Mouse (Mus musculus) liver, adult 2 months (tissue): ENCODE measurements around the gene Sgsm1.

ENCODE experiments used
- CTCF ChIP-seq: fragments of 200-500 bp; IDR thresholded peaks from 2 replicates; pipeline ENCODE4 v1.5.1; 2011; ENCODE audit warnings: low read depth, low read length, control low read depth
- POLR2A ChIP-seq: fragments of 200-500 bp; IDR thresholded peaks from 2 replicates; pipeline ENCODE4 v1.6.1; 2011; ENCODE audit warnings: low read length, control low read depth; ENCODE audit not compliant: insufficient read depth; ENCODE audit errors: extremely low read depth

DNA sequence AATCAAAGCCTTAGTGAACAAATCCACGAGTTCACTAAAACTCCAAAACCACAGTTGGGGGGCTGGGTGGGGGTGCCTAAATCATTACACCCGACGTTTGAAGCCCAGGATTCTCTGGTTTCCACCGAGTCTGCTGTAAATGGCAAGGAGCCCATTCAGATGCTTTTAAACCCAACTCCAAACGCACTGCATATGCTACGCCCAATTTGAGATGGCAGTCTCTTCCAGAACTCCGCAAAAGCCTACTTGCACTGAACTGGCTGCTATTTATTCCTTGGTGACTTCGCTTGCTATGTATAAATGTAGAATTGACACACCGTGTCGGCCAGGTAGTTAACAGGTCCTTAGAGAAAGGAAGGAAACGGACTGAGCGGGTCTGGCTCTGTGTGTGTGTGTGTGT lies 115.1 kb downstream of the Sgsm1 start:
- TF ChIP-seq CTCF (no peak), POLR2A (no peak)
